Mouse (Mus musculus) embryonic facial prominence, embryonic 14.5 days (tissue): ENCODE data around the gene Gm14406. TPM values are rescaled to one million over a fixed set of nuclear protein-coding genes. Genes with fewer than 3 reads are reported as not detected.

ENCODE experiments used
- ATAC-seq: fragments of 200-750 bp; cut with Nextera tagmentation; 2 replicates; pipeline ENCODE4 v1.8.0; 2017; ENCODE audit warnings: low read depth, moderate number of reproducible peaks, moderate TSS enrichment
- DNase-seq: peaks from one replicate; pipeline ENCODE4 v3.0.0-alpha.2; 2015; ENCODE audit warnings: low spot score
- H3K27ac ChIP-seq: fragments of 300-500 bp; sonication (generic); replicated peaks from 2 replicates; pipeline ENCODE4 v1.5.1; 2014; ENCODE audit warnings: low read depth, mild to moderate bottlenecking, low read length, moderate library complexity
- H3K27me3 ChIP-seq: fragments of 300-500 bp; sonication (generic); replicated peaks from 2 replicates; pipeline ENCODE4 v1.6.1; 2014; ENCODE audit warnings: low read length; ENCODE audit not compliant: control insufficient read depth, insufficient read depth
- H3K36me3 ChIP-seq: fragments of 300-500 bp; sonication (generic); 2 replicates; pipeline ENCODE4 v1.6.1; 2014; ENCODE audit warnings: low read length, mixed read lengths; ENCODE audit not compliant: control insufficient read depth, insufficient read depth
- H3K4me1 ChIP-seq: fragments of 300-500 bp; sonication (generic); 2 replicates; pipeline ENCODE4 v1.6.1; 2014; ENCODE audit warnings: antibody characterized with exemption, low read length; ENCODE audit not compliant: control insufficient read depth, insufficient read depth
- H3K4me2 ChIP-seq: fragments of 300-500 bp; sonication (generic); 2 replicates; pipeline ENCODE4 v1.6.1; 2014; ENCODE audit warnings: low read depth, mild to moderate bottlenecking, low read length, moderate library complexity, mixed read lengths
- H3K4me3 ChIP-seq: fragments of 300-500 bp; sonication (generic); 2 replicates; pipeline ENCODE4 v1.5.1; 2014; ENCODE audit warnings: low read depth, mild to moderate bottlenecking, low read length
- H3K9ac ChIP-seq: fragments of 300-500 bp; sonication (generic); 2 replicates; pipeline ENCODE4 v1.6.1; 2014; ENCODE audit warnings: low read depth, mild to moderate bottlenecking, low read length, moderate library complexity, mixed read lengths
- H3K9me3 ChIP-seq: fragments of 300-500 bp; sonication (generic); 2 replicates; pipeline ENCODE4 v1.6.1; 2016; ENCODE audit warnings: low read length; ENCODE audit not compliant: control insufficient read depth
- whole genome bisulfite sequencing: fragments of 180-500 bp; shearing (Covaris S2); extraction: QIAGEN DNeasy Blood & Tissue Kit; methylation state at CpG from one replicate; pipeline ENCODE4 v1.1.7; 2014; 5-methylcytosine and 5-hydroxymethylcytosine counted together
- polyA plus RNA-seq: library from polyadenylated mRNA; unstranded; fragments of >200 nt; fragmentation: Nextera tagmentation; extraction: Ambion mirVana; gene quantifications from 2 replicates; pipeline ENCODE4 v1.2.1, GENCODE M21; 2014

The Gm14406 gene
- polyA plus RNA-seq, 1 experiment from 2014 or later: not detected

DNA sequence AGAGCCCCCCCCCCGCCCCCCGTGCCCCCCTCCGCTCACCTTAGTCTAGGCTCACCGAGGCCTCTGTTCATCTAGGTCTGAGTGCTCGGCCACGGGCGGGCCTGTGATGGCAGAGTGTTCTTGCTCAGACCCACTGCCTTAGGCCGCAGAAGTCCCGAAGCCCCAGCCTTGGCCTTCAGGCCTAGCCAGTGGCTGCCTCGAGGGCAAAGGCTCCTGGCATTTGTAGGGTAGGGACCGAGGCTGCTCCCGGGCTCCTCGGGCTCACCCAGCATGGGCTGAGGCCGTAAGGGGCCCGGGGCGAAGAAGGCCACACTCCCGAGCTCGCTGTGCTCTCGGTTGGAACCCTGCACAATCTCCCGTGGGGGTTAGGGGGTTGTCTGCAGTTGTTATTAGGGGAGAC, 54.9 kb downstream of the Gm14406 start:
- Histone ChIP-seq H3K36me3 (no peaks in the 10 kb centered on the region), H3K27me3 (no peaks in the 10 kb centered on the region), H3K4me2 (no peak overlapping the region), H3K9me3 (peaks cover 14% of the 10 kb centered on the region; the same call in 1 of the 2 replicates), H3K4me1 (no peaks in the 10 kb centered on the region), H3K27ac (no peak overlapping the region), H3K9ac (no peak overlapping the region), H3K4me3 (no peak overlapping the region)
- DNase-seq: no peak
- no peak for ATAC-seq
- 95% methylated on average over 14 of the region's 20 CpGs for WGBS

DNA sequence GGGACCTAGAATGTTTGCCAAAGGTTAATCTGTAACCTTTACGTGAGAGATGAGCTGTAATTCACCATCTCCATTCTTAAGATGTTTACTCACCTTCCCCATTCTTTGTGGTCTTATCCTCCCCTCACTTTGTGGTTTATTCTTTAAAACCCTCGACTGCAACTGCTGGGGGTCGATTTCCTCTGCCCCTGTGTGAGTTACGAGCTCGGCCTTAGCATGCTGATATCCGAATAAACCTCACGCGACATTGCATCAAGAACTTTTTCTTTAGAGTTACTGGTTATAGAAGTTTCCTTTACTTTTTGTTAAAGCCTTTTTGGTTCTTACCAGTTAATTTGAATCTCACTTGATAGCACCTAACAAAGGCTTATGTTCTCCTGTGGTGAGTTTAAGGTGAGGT, 58.0 kb downstream of the Gm14406 start:
- Histone ChIP-seq H3K36me3 (no peaks in the 10 kb centered on the region), H3K9me3 (peaks cover 15% of the 10 kb centered on the region; the same call in 1 of the 2 replicates), H3K27ac (no peak overlapping the region), H3K27me3 (no peaks in the 10 kb centered on the region), H3K4me3 (no peak overlapping the region), H3K4me1 (no peaks in the 10 kb centered on the region), H3K4me2 (no peak overlapping the region), H3K9ac (no peak overlapping the region)
- no peak for DNase-seq
- ATAC-seq: no peak
- WGBS: 79% methylated on average over 8 of the region's 8 CpGs

Other genes starting within 250 kb of the Gm14406 start
- 8.0 and 10.1 TPM in 2 replicates for gene Gm14418, start 179.9 kb downstream of the Gm14406 start, polyA plus RNA-seq
- 13.9 and 16.3 TPM in 2 replicates for gene Zfp970, start 113.5 kb downstream of the Gm14406 start, polyA plus RNA-seq
- gene Gm14403, start 80.0 kb downstream of the Gm14406 start, polyA plus RNA-seq: 7.8 and 8.1 TPM in 2 replicates
- gene Gm14322, start 181.1 kb upstream of the Gm14406 start, polyA plus RNA-seq: 10.6 and 10.9 TPM in 2 replicates